Mouse (Mus musculus) stomach, embryonic 15.5 days (tissue): ENCODE measurements around the gene Bag6. TPM values are rescaled to one million over a fixed set of nuclear protein-coding genes. Genes with fewer than 3 reads are reported as not detected.
"Not testable (repeated sequence)": the region's sequence is repeated elsewhere in the genome, so short reads cannot be mapped to it uniquely, and the experiment has no call there.

Experiments
- ATAC-seq: fragments of 200-750 bp; cut with Nextera tagmentation; 2 replicates; pipeline ENCODE4 v1.8.0; 2017; ENCODE audit warnings: low read depth, moderate number of reproducible peaks, moderate TSS enrichment; ENCODE audit not compliant: insufficient read depth, low FRiP score
- H3K27ac ChIP-seq: fragments of 300-500 bp; sonication (generic); 2 replicates; pipeline ENCODE4 v1.5.1; 2015; ENCODE audit warnings: mild to moderate bottlenecking, inconsistent platforms
- H3K27me3 ChIP-seq: fragments of 300-500 bp; sonication (generic); replicated peaks from 2 replicates; pipeline ENCODE4 v1.6.1; 2015; ENCODE audit warnings: inconsistent platforms
- H3K36me3 ChIP-seq: fragments of 300-500 bp; sonication (generic); 2 replicates; pipeline ENCODE4 v1.6.1; 2015; ENCODE audit warnings: inconsistent platforms
- H3K4me1 ChIP-seq: fragments of 300-500 bp; sonication (generic); 2 replicates; pipeline ENCODE4 v1.6.1; 2015; ENCODE audit warnings: inconsistent platforms
- H3K4me2 ChIP-seq: fragments of 300-500 bp; sonication (generic); 2 replicates; pipeline ENCODE4 v1.6.1; 2015; ENCODE audit warnings: mild to moderate bottlenecking, inconsistent platforms
- H3K4me3 ChIP-seq: fragments of 300-500 bp; sonication (generic); replicated peaks from 2 replicates; pipeline ENCODE4 v1.5.1; 2015; ENCODE audit warnings: inconsistent platforms
- H3K9ac ChIP-seq: fragments of 300-500 bp; sonication (generic); 2 replicates; pipeline ENCODE4 v1.6.1; 2015; ENCODE audit warnings: inconsistent platforms
- H3K9me3 ChIP-seq: fragments of 300-500 bp; sonication (generic); 2 replicates; pipeline ENCODE4 v1.6.1; 2016; ENCODE audit warnings: inconsistent platforms
- WGBS: fragments of 180-500 bp; shearing (Covaris S2); methylation state at CpG from one replicate; pipeline ENCODE4 v1.1.7; 2015; 5-methylcytosine and 5-hydroxymethylcytosine counted together
- polyA plus RNA-seq: library from polyadenylated mRNA; unstranded; fragments of >200 nt; fragmentation: Nextera tagmentation; extraction: Ambion mirVana; gene quantifications from 2 replicates; pipeline ENCODE4 v1.2.1, GENCODE M21; 2015

The Bag6 gene
- polyA plus RNA-seq, 1 experiment from 2014 or later, result 42.2 TPM

- Histone ChIP-seq H3K4me1 (peaks cover 24% of the 10 kb centered on the region), H3K4me3 (peak overlapping the region; percentile 82), H3K36me3 (peaks cover 22% of the 10 kb centered on the region), H3K27me3 (no peaks in the 10 kb centered on the region), H3K9ac (peak overlapping the region; percentile 88), H3K27ac (peak overlapping the region; percentile 80), H3K9me3 (no peaks in the 10 kb centered on the region), H3K4me2 (peak overlapping the region; percentile 87)
- peak; percentile 0; the same call in 1 of the 2 replicates for ATAC-seq
- WGBS, result under 1% methylated on average over 33 of the region's 33 CpGs
Observed at GRCm38 (mm10) chr17:35120745-35121142, 14.2 kb upstream of the Bag6 start.

GRCm38 (mm10) chr17:35121143-35121799 is 13.7 kb upstream of the Bag6 start, which contains the start of gene Gpank1:
Gene Gpank1 (plus strand): TSS chr17:35121455.
- H3K36me3 ChIP-seq, result peaks cover 19% of the 10 kb centered on the region
- under 1% methylated on average over 50 of the region's 50 CpGs for WGBS
- H3K9ac ChIP-seq, result peak within 1 kb of the TSS; percentile 88
- peak within 1 kb of the TSS; percentile 82 for H3K4me3 ChIP-seq
- H3K27me3 ChIP-seq, result no peaks in the 10 kb centered on the region
- H3K4me1 ChIP-seq, result peaks cover 24% of the 10 kb centered on the region
- peak; percentile 96 for ATAC-seq
- no peaks in the 10 kb centered on the region for H3K9me3 ChIP-seq
- H3K27ac ChIP-seq, result peak within 1 kb of the TSS; percentile 91
- H3K4me2 ChIP-seq, result peak within 1 kb of the TSS; percentile 91

- no peaks in the 10 kb centered on the region for H3K9me3 ChIP-seq
Observed at GRCm38 (mm10) chr17:35121871-35122303, 13.1 kb upstream of the Bag6 start, which contains the start of gene Csnk2b. Gene Csnk2b (minus strand): TSS chr17:35122053.

GRCm38 (mm10) chr17:35123287-35123686 is 11.7 kb upstream of the Bag6 start:
- H3K36me3 ChIP-seq, H3K4me2 ChIP-seq, H3K27me3 ChIP-seq, H3K27ac ChIP-seq, H3K9me3 ChIP-seq, H3K9ac ChIP-seq, H3K4me3 ChIP-seq, ATAC-seq: not testable (repeated sequence)
- 90% methylated on average over 9 of the region's 9 CpGs for WGBS
- peaks cover 38% of the 10 kb centered on the region for H3K4me1 ChIP-seq

More at GRCm38 (mm10) chr17:35121871-35122303, 13.1 kb upstream of the Bag6 start, which contains the start of gene Csnk2b:
- Histone ChIP-seq H3K36me3 (peaks cover 19% of the 10 kb centered on the region), H3K4me2 (peak within 1 kb of the TSS; percentile 91), H3K27ac (peak within 1 kb of the TSS; percentile 91), H3K27me3 (no peaks in the 10 kb centered on the region), H3K9ac (peak within 1 kb of the TSS; percentile 88), H3K4me3 (peak within 1 kb of the TSS; percentile 82), H3K4me1 (peaks cover 28% of the 10 kb centered on the region)
- no peak for ATAC-seq
- under 1% methylated on average over 19 of the region's 19 CpGs for WGBS

- not testable (repeated sequence) for H3K9ac ChIP-seq, H3K27ac ChIP-seq, H3K4me2 ChIP-seq, H3K9me3 ChIP-seq, H3K27me3 ChIP-seq, ATAC-seq, H3K4me3 ChIP-seq, H3K36me3 ChIP-seq
- 88% methylated on average over 12 of the region's 12 CpGs for WGBS
- H3K4me1 ChIP-seq, result peaks cover 38% of the 10 kb centered on the region
Observed at GRCm38 (mm10) chr17:35124261-35124896, 10.6 kb upstream of the Bag6 start.

GRCm38 (mm10) chr17:35125081-35125480 is 9.9 kb upstream of the Bag6 start:
- Histone ChIP-seq H3K27ac (peak overlapping the region; percentile 88; the same call in 1 of the 2 replicates), H3K9ac (no peak overlapping the region)

GRCm38 (mm10) chr17:35125578-35125977 is 9.4 kb upstream of the Bag6 start:
- 20% methylated on average over 6 of the region's 6 CpGs for WGBS
- peak overlapping the region; percentile 67 for H3K4me2 ChIP-seq
- peak overlapping the region; percentile 53; the same call in 1 of the 2 replicates for H3K9ac ChIP-seq
- H3K4me3 ChIP-seq, result peak overlapping the region; percentile 58
- peaks cover 5% of the 10 kb centered on the region for H3K36me3 ChIP-seq
- no peaks in the 10 kb centered on the region for H3K27me3 ChIP-seq
- ATAC-seq, result no peak
- peak overlapping the region; percentile 88 for H3K27ac ChIP-seq
- H3K4me1 ChIP-seq, result peaks cover 28% of the 10 kb centered on the region
- no peaks in the 10 kb centered on the region for H3K9me3 ChIP-seq

More at GRCm38 (mm10) chr17:35125081-35125480, 9.9 kb upstream of the Bag6 start:
- H3K4me1 ChIP-seq, result peaks cover 33% of the 10 kb centered on the region
- H3K4me2 ChIP-seq, result peak overlapping the region; percentile 67; the same call in 1 of the 2 replicates
- H3K4me3 ChIP-seq, result no peak overlapping the region
- H3K27me3 ChIP-seq, result no peaks in the 10 kb centered on the region
- 90% methylated on average over 1 of the region's 1 CpGs for WGBS
- no peaks in the 10 kb centered on the region for H3K9me3 ChIP-seq
- peaks cover 2% of the 10 kb centered on the region for H3K36me3 ChIP-seq
- no peak for ATAC-seq

- Histone ChIP-seq H3K9me3 (no peaks in the 10 kb centered on the region), H3K4me3 (peak within 1 kb of the TSS; percentile 58), H3K27me3 (no peaks in the 10 kb centered on the region), H3K4me1 (peaks cover 27% of the 10 kb centered on the region), H3K27ac (peak within 1 kb of the TSS; percentile 88), H3K9ac (peak within 1 kb of the TSS; percentile 53), H3K36me3 (peaks cover 5% of the 10 kb centered on the region), H3K4me2 (peak within 1 kb of the TSS; percentile 67)
- WGBS, result under 1% methylated on average over 36 of the region's 36 CpGs
- peak; percentile 63 for ATAC-seq
Observed at GRCm38 (mm10) chr17:35126206-35126611, 8.8 kb upstream of the Bag6 start, which contains the start of gene D17H6S53E. Gene D17H6S53E (plus strand): TSS chr17:35126373.

GRCm38 (mm10) chr17:35127017-35127416 is 8.0 kb upstream of the Bag6 start:
- Histone ChIP-seq H3K27ac (peak overlapping the region; percentile 88), H3K9ac (peak overlapping the region; percentile 53; the same call in 1 of the 2 replicates), H3K27me3 (no peaks in the 10 kb centered on the region), H3K9me3 (no peaks in the 10 kb centered on the region), H3K4me2 (peak overlapping the region; percentile 67), H3K4me1 (peaks cover 27% of the 10 kb centered on the region), H3K36me3 (peaks cover 5% of the 10 kb centered on the region), H3K4me3 (peak overlapping the region; percentile 58)
- no peak for ATAC-seq
- 54% methylated on average over 13 of the region's 13 CpGs for WGBS

- ATAC-seq, result no peak
- no peak overlapping the region for H3K27ac ChIP-seq
- H3K9me3 ChIP-seq, result no peaks in the 10 kb centered on the region
- WGBS, result 67% methylated on average over 11 of the region's 11 CpGs
- no peak overlapping the region for H3K4me3 ChIP-seq
- no peak overlapping the region for H3K4me2 ChIP-seq
- H3K36me3 ChIP-seq, result peaks cover 5% of the 10 kb centered on the region
- H3K9ac ChIP-seq, result no peak overlapping the region
- no peaks in the 10 kb centered on the region for H3K27me3 ChIP-seq
- peaks cover 25% of the 10 kb centered on the region for H3K4me1 ChIP-seq
Observed at GRCm38 (mm10) chr17:35128996-35129395, 6.0 kb upstream of the Bag6 start.

GRCm38 (mm10) chr17:35131038-35131437 is 3.9 kb upstream of the Bag6 start:
- no peak overlapping the region for H3K27ac ChIP-seq

More at GRCm38 (mm10) chr17:35131038-35131437, 3.9 kb upstream of the Bag6 start:
- no peak for ATAC-seq
- Histone ChIP-seq H3K27me3 (no peaks in the 10 kb centered on the region), H3K4me2 (no peak overlapping the region), H3K9ac (no peak overlapping the region), H3K9me3 (no peaks in the 10 kb centered on the region), H3K4me1 (peaks cover 14% of the 10 kb centered on the region), H3K36me3 (peaks cover 5% of the 10 kb centered on the region), H3K4me3 (no peak overlapping the region)
- WGBS, result 85% methylated on average over 8 of the region's 8 CpGs
